Mouse (Mus musculus) ZHBTc4 (cell line): ENCODE results near the gene Spred3.
"Not testable (repeated sequence)": the region's sequence is repeated elsewhere in the genome, so short reads cannot be mapped to it uniquely, and the experiment has no call there.

Experiments
- DNase-seq: peaks from one replicate; pipeline ENCODE4 v3.0.0-alpha.2; 2011; ENCODE audit warnings: low read depth, low spot score

The Spred3 gene

GRCm38 (mm10) chr7:29169231-29170065, 763 bp downstream of the Spred3 start:
- DNase-seq = peak; percentile 96

GRCm38 (mm10) chr7:29168791-29169230, 1.4 kb downstream of the Spred3 start:
- peak; percentile 48 for DNase-seq

- peak; percentile 26 for DNase-seq
Observed at GRCm38 (mm10) chr7:29168121-29168695, 2.0 kb downstream of the Spred3 start.

- no peak for DNase-seq
Observed at GRCm38 (mm10) chr7:29167656-29168055, 2.6 kb downstream of the Spred3 start.

GRCm38 (mm10) chr7:29162750-29163525, 7.3 kb downstream of the Spred3 start:
- DNase-seq = peak; percentile 97

GRCm38 (mm10) chr7:29162294-29162693, 7.9 kb downstream of the Spred3 start:
- DNase-seq = no peak

GRCm38 (mm10) chr7:29158264-29158663, 11.9 kb downstream of the Spred3 start:
- DNase-seq = peak; percentile 94

- DNase-seq = peak; percentile 94
Observed at GRCm38 (mm10) chr7:29155838-29156782, 14.1 kb downstream of the Spred3 start, which contains the start of gene Fam98c. Gene Fam98c, minus strand, starts transcription at chr7:29156234.

- peak; percentile 96 for DNase-seq
Observed at GRCm38 (mm10) chr7:29155196-29155837, 14.9 kb downstream of the Spred3 start.

- peak; percentile 85 for DNase-seq
Observed at GRCm38 (mm10) chr7:29154018-29154720, 16.0 kb downstream of the Spred3 start.

GRCm38 (mm10) chr7:29151486-29151885, 18.7 kb downstream of the Spred3 start:
- no peak for DNase-seq

- DNase-seq = no peak
Observed at GRCm38 (mm10) chr7:29148771-29149170, 21.4 kb downstream of the Spred3 start.

GRCm38 (mm10) chr7:29146625-29147367, 23.4 kb downstream of the Spred3 start:
- no peak for DNase-seq

- no peak for DNase-seq
Observed at GRCm38 (mm10) chr7:29144006-29144405, 26.2 kb downstream of the Spred3 start.

GRCm38 (mm10) chr7:29141416-29141815, 28.8 kb downstream of the Spred3 start:
- no peak for DNase-seq

GRCm38 (mm10) chr7:29139237-29139636, 31.0 kb downstream of the Spred3 start:
- DNase-seq = not testable (repeated sequence)

GRCm38 (mm10) chr7:29137429-29137828, 32.8 kb downstream of the Spred3 start:
- peak; percentile 95 for DNase-seq

GRCm38 (mm10) chr7:29134693-29135386, 35.4 kb downstream of the Spred3 start, which contains the start of gene Rasgrp4:
Gene Rasgrp4, plus strand, starts transcription at chr7:29134851.
- DNase-seq = peak; percentile 41
